Mouse (Mus musculus) lung, postnatal 0 days (tissue): ENCODE results near the gene Dync1i1.

Experiments used
- CTCF ChIP-seq: IDR thresholded peaks from 2 replicates; pipeline ENCODE4 v1.5.1; 2016; ENCODE audit warnings: antibody characterized with exemption, mild to moderate bottlenecking
- EP300 ChIP-seq: IDR thresholded peaks from 2 replicates; pipeline ENCODE4 v1.6.1; 2016; ENCODE audit warnings: antibody characterized with exemption, mild to moderate bottlenecking, control low read depth

DNA sequence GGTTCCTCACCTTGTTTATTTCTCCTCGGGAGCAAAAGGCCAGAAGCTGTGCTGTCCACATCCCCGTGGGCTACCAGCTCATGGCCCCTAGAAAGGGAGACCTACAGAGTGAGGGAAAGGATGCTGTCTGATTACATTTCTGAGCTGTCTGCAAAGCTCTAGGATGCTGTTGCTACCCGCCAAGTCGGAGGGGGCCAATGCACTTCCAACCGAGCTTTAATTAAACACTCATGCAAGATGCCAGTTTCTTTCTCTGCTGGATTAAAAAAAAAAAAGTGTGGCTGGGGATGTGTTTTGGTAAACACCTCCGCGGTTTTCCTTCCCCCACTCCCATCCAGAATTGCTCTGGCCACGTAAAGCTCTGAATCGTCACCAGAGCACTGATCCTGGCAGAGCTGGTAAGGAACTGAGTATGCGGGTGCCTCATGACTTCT, 815 bp downstream of the Dync1i1 start:
- TF ChIP-seq EP300 (no peak), CTCF (no peak)
